ENCODE assay signal across 18 mouse cellular contexts in the genomic region with DNA sequence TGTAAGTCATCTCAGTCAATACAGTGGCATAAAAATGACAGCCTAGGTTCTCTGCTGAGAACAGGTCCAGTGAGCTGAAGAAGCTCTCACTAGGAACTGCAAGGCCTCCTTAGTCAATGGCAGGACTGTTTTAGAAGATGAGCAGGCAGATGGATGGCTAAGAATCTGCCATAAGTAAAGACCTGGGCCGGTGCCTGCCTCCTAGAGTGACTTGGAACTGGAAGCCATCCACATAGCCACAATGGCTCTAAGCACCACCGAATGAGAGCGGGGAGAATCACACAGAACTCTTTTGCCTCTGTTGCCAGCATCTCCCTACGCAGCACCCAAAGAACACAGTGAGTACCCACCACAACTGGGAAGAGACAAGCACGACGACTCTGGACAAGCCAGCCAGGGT. TPM values are rescaled to one million over a fixed set of nuclear protein-coding genes. Genes with fewer than 3 reads are reported as not detected.
DNase-seq lines count a peak whose midpoint lies in the region; ATAC-seq and TF ChIP-seq lines count a peak whose summit lies in the region.
"Had no signal": no experiment of that assay in that cellular context is flagged by ENCODE, and none has a peak within 500 bp of the region (broad histone marks: within the 10 kb centered on the region; RNA-seq: fewer than 3 reads in every experiment).

No protein-coding gene starts in this region.

- no peak overlapping the region for H3K4me2 ChIP-seq in kidney, embryonic 14.5 days (replicated peaks; ENCODE audit: low read depth, low read length)
- H3K4me2 ChIP-seq: embryonic facial prominence, embryonic 12.5 days; forebrain, embryonic 15.5 days; hindbrain, embryonic 13.5 days had no signal

- peaks cover 3% of the 10 kb centered on the region for H3K36me3 ChIP-seq in spleen, adult 2 months (ENCODE audit: control insufficient read depth, insufficient read depth, low read length)
- H3K36me3 ChIP-seq in kidney, embryonic 14.5 days (ENCODE audit: control insufficient read depth, insufficient read depth, low read length): no peaks in the 10 kb centered on the region
- H3K36me3 ChIP-seq: embryonic facial prominence, embryonic 12.5 days; forebrain, embryonic 15.5 days; heart, embryonic 10.5 days; hindbrain, embryonic 13.5 days had no signal

- ATAC-seq in kidney, embryonic 14.5 days (ENCODE audit: low FRiP score, low TSS enrichment): no peak
- ATAC-seq: forebrain, embryonic 15.5 days; hindbrain, postnatal 0 days had no signal

- DNase-seq in cerebellum, adult 2 months: peak; percentile 43 to 57
- DNase-seq in cerebellum, adult 11 months: no peak
- DNase-seq in spleen, adult 2 months (ENCODE audit: low read depth in 1 of 2, low spot score in 2 of 2): no peak
- no peak for DNase-seq in spleen, adult 12 weeks (ENCODE audit: low spot score)
- peak; percentile 49 to 61 for DNase-seq in cerebellum, postnatal 14 days
- no peak for DNase-seq in urinary bladder, postnatal 36 days (ENCODE audit: low spot score in 2 of 2)
- DNase-seq: adrenal gland, adult 2 months; adrenal gland, postnatal 25 days; gastrocnemius, postnatal 10 days; heart, adult 18-20 months; heart, postnatal 10 days; kidney, adult 11 months had no signal

- TF ChIP-seq POLR2A in cerebellum, adult 2 months (IDR thresholded peaks at IDR 0.05; ENCODE audit: borderline replicate concordance, insufficient read depth, low read length): no peak
- no peak for TF ChIP-seq POLR2A in spleen, adult 2 months (IDR thresholded peaks at IDR 0.05; ENCODE audit: low read depth, low read length)

- 30% methylated on average over 6 of the region's 6 CpGs for WGBS in cerebellum, adult 2 months
- 82% methylated on average over 6 of the region's 6 CpGs for WGBS in spleen, adult 2 months
- WGBS in kidney, embryonic 14.5 days: 93% methylated on average over 6 of the region's 6 CpGs

- no peak overlapping the region for H3K9ac ChIP-seq in kidney, embryonic 14.5 days (ENCODE audit: low read depth, low read length)
- H3K9ac ChIP-seq: embryonic facial prominence, embryonic 12.5 days; forebrain, embryonic 15.5 days; hindbrain, embryonic 13.5 days had no signal

- H3K27ac ChIP-seq in cerebellum, adult 2 months (ENCODE audit: insufficient read depth, low read length): no peak overlapping the region
- H3K27ac ChIP-seq in spleen, adult 2 months (ENCODE audit: insufficient read depth, low read length): peak overlapping the region; percentile 17; the same call in 1 of the 2 replicates
- no peak overlapping the region for H3K27ac ChIP-seq in kidney, embryonic 14.5 days (ENCODE audit: low read depth, low read length)
- H3K27ac ChIP-seq: embryonic facial prominence, embryonic 12.5 days; forebrain, embryonic 15.5 days; heart, embryonic 10.5 days; hindbrain, embryonic 13.5 days; hindbrain, postnatal 0 days had no signal

- H3K4me3 ChIP-seq in cerebellum, adult 2 months (replicated peaks; ENCODE audit: insufficient read depth, low read depth, low read length): no peak overlapping the region
- no peak overlapping the region for H3K4me3 ChIP-seq in spleen, adult 2 months (ENCODE audit: extremely low read depth, insufficient read depth, insufficient read length)
- no peak overlapping the region for H3K4me3 ChIP-seq in kidney, embryonic 14.5 days (ENCODE audit: low read length)
- H3K4me3 ChIP-seq: embryonic facial prominence, embryonic 12.5 days; forebrain, embryonic 15.5 days; heart, embryonic 10.5 days; hindbrain, embryonic 13.5 days had no signal

- no peak for TF ChIP-seq CTCF in cerebellum, adult 2 months (IDR thresholded peaks at IDR 0.05; ENCODE audit: borderline replicate concordance, insufficient read depth, low read depth, low read length)
- TF ChIP-seq CTCF in spleen, adult 2 months (IDR thresholded peaks at IDR 0.05; ENCODE audit: extremely low read depth, insufficient read depth, insufficient read length, insufficient replicate concordance): no peak

- H3K9me3 ChIP-seq in kidney, embryonic 14.5 days (ENCODE audit: control insufficient read depth, low read length): no peaks in the 10 kb centered on the region
- H3K9me3 ChIP-seq: embryonic facial prominence, embryonic 12.5 days; forebrain, embryonic 15.5 days; heart, embryonic 10.5 days; hindbrain, embryonic 13.5 days had no signal

- H3K27me3 ChIP-seq in cerebellum, adult 2 months (ENCODE audit: control insufficient read depth, insufficient read depth, low read length): no peaks in the 10 kb centered on the region
- H3K27me3 ChIP-seq in spleen, adult 2 months (ENCODE audit: control insufficient read depth, insufficient read depth, low read length): no peaks in the 10 kb centered on the region
- H3K27me3 ChIP-seq in kidney, embryonic 14.5 days (ENCODE audit: control insufficient read depth, insufficient read depth, low read length): no peaks in the 10 kb centered on the region
- H3K27me3 ChIP-seq: forebrain, embryonic 15.5 days had no signal

- H3K4me1 ChIP-seq in cerebellum, adult 2 months (ENCODE audit: control insufficient read depth, insufficient read depth, low read length): peaks cover 15% of the 10 kb centered on the region
- H3K4me1 ChIP-seq in spleen, adult 2 months (ENCODE audit: control insufficient read depth, insufficient read depth, insufficient read length): peaks cover 6% of the 10 kb centered on the region
- H3K4me1 ChIP-seq in kidney, embryonic 14.5 days (ENCODE audit: control insufficient read depth, insufficient read depth, low read length): peaks cover 12% of the 10 kb centered on the region; the same call in 1 of the 2 replicates

RNA-seq across cellular contexts. Expression of a gene that starts 3.6 kb away (rescaled TPM):
- polyA plus RNA-seq in cerebellum, adult 2 months (2012; rRNA removed): 5.4 and 6.5 TPM in 2 replicates
- 15.2 and 16.0 TPM in 2 replicates for polyA plus RNA-seq in spleen, adult 2 months (2012; rRNA removed)
- polyA plus RNA-seq in kidney, embryonic 14.5 days (2014; fragmentation: Nextera tagmentation; extraction: Ambion mirVana): 25.1 and 26.0 TPM in 2 replicates

RNA-seq across cellular contexts. Expression of a gene that starts 47.3 kb away (rescaled TPM):
- polyA plus RNA-seq in cerebellum, adult 2 months (2012; rRNA removed): 26.0 and 26.6 TPM in 2 replicates
- 53.1 and 69.6 TPM in 2 replicates for polyA plus RNA-seq in spleen, adult 2 months (2012; rRNA removed)
- 38.5 and 41.3 TPM in 2 replicates for polyA plus RNA-seq in kidney, embryonic 14.5 days (2014; fragmentation: Nextera tagmentation; extraction: Ambion mirVana)

Comparison
In these comparisons a context has a peak if more than half of its experiments do, and no peak if none do; other contexts are left out.
1. DNase-seq: peak in cerebellum, adult 2 months (2 of 2) and cerebellum, postnatal 14 days (2 of 2); none in cerebellum, adult 11 months (single experiment), spleen, adult 2 months (0 of 2), spleen, adult 12 weeks (single experiment) and urinary bladder, postnatal 36 days (0 of 2).